ENCODE assay signal across 13 mouse cellular contexts in genomic region chr1:31049954-31050652, GRCm38 (mm10).
DNase-seq lines count a peak whose midpoint lies in the region; ATAC-seq and TF ChIP-seq lines count a peak whose summit lies in the region.
"Had no signal": no experiment of that assay in that cellular context is flagged by ENCODE, and none has a peak within 500 bp of the region (broad histone marks: within the 10 kb centered on the region; RNA-seq: fewer than 3 reads in every experiment).

No protein-coding gene starts in this region.

- H3K4me2 ChIP-seq in liver, embryonic 11.5 days, result no peak overlapping the region
- no peak overlapping the region for H3K4me2 ChIP-seq in intestine, embryonic 16.5 days (ENCODE audit: low read depth, low read length)
- H3K4me2 ChIP-seq: embryonic facial prominence, embryonic 13.5 days; limb, embryonic 13.5 days had no signal

- WGBS in liver, adult 2 months, result 46% methylated on average over 5 of the region's 5 CpGs
- 75% methylated on average over 5 of the region's 5 CpGs for WGBS in liver, embryonic 11.5 days
- 56% methylated on average over 5 of the region's 5 CpGs for WGBS in intestine, embryonic 16.5 days

- peak overlapping the region; percentile 37 for H3K27ac ChIP-seq in liver, adult 2 months (replicated peaks; ENCODE audit: insufficient read depth, low read depth, low read length)
- H3K27ac ChIP-seq in liver, embryonic 11.5 days (ENCODE audit: low read depth, low read length), result no peak overlapping the region
- no peak overlapping the region for H3K27ac ChIP-seq in intestine, embryonic 16.5 days (ENCODE audit: low read length)
- H3K27ac ChIP-seq: embryonic facial prominence, embryonic 13.5 days; limb, embryonic 13.5 days; midbrain, embryonic 10.5 days had no signal

- ATAC-seq in liver, embryonic 11.5 days (replicated peaks; ENCODE audit: low FRiP score), result no peak
- ATAC-seq in intestine, embryonic 16.5 days, result peak; percentile 88

- no peaks in the 10 kb centered on the region for H3K79me2 ChIP-seq in liver, adult 2 months (ENCODE audit: control insufficient read depth, insufficient read depth, low read length)

- H3K36me3 ChIP-seq in liver, adult 2 months (ENCODE audit: control insufficient read depth, insufficient read depth, low read length), result no peaks in the 10 kb centered on the region
- no peaks in the 10 kb centered on the region for H3K36me3 ChIP-seq in liver, embryonic 11.5 days (ENCODE audit: control insufficient read depth, insufficient read depth, low read length)
- no peaks in the 10 kb centered on the region for H3K36me3 ChIP-seq in intestine, embryonic 16.5 days (ENCODE audit: control insufficient read depth, insufficient read depth, low read length)
- H3K36me3 ChIP-seq: embryonic facial prominence, embryonic 13.5 days; limb, embryonic 13.5 days; midbrain, embryonic 10.5 days had no signal

- H3K9me3 ChIP-seq in liver, embryonic 11.5 days (ENCODE audit: control insufficient read depth, low read length), result no peaks in the 10 kb centered on the region
- H3K9me3 ChIP-seq in intestine, embryonic 16.5 days (ENCODE audit: control insufficient read depth, low read length), result no peaks in the 10 kb centered on the region
- H3K9me3 ChIP-seq: embryonic facial prominence, embryonic 13.5 days; limb, embryonic 13.5 days; midbrain, embryonic 10.5 days had no signal

- no peak for TF ChIP-seq POLR2A in liver, adult 2 months (IDR thresholded peaks at IDR 0.05; ENCODE audit: extremely low read depth, insufficient read depth, low read length)

- no peak overlapping the region for H3K4me3 ChIP-seq in liver, adult 2 months (ENCODE audit: insufficient read depth, low read depth, low read length)
- H3K4me3 ChIP-seq in liver, embryonic 11.5 days (ENCODE audit: low read depth, low read length), result no peak overlapping the region
- H3K4me3 ChIP-seq in intestine, embryonic 16.5 days (ENCODE audit: low read length), result no peak overlapping the region
- H3K4me3 ChIP-seq: embryonic facial prominence, embryonic 13.5 days; limb, embryonic 13.5 days; midbrain, embryonic 10.5 days had no signal

- peaks cover 19% of the 10 kb centered on the region; the same call in 1 of the 2 replicates for H3K4me1 ChIP-seq in liver, adult 2 months (ENCODE audit: control insufficient read depth, insufficient read depth, low read length)
- H3K4me1 ChIP-seq in liver, embryonic 11.5 days (replicated peaks; ENCODE audit: control insufficient read depth, insufficient read depth, low read length), result no peaks in the 10 kb centered on the region
- H3K4me1 ChIP-seq in intestine, embryonic 16.5 days (ENCODE audit: control insufficient read depth, insufficient read depth, low read length), result no peaks in the 10 kb centered on the region
- H3K4me1 ChIP-seq: embryonic facial prominence, embryonic 13.5 days; limb, embryonic 13.5 days; midbrain, embryonic 10.5 days had no signal

- TF ChIP-seq CTCF in liver, adult 2 months (IDR thresholded peaks at IDR 0.05; ENCODE audit: low read depth, low read length), result no peak

- peak; percentile 12 for DNase-seq in gastrocnemius, adult 18-20 months (ENCODE audit: low spot score)
- DNase-seq in gastrocnemius, postnatal 10 days, result no peak
- peak; percentile 77 for DNase-seq in liver, adult 2 months (ENCODE audit: extremely low read depth, low read depth, low spot score)
- no peak for DNase-seq in liver, embryonic 11.5 days (ENCODE audit: low spot score)
- DNase-seq in skeletal muscle tissue, adult 2 months (ENCODE audit: low read depth, low spot score), result peak; percentile 34
- no peak for DNase-seq in left cerebral cortex, postnatal 10 days (ENCODE audit: extremely low spot score in 1 of 2, low spot score in 2 of 2)
- no peak for DNase-seq in retina, postnatal 1 day
- DNase-seq: B cell, adult 2 months; gastrocnemius, postnatal 36 days had no signal

- no peak overlapping the region for H3K9ac ChIP-seq in liver, adult 2 months (ENCODE audit: low read depth, low read length)
- no peak overlapping the region for H3K9ac ChIP-seq in liver, embryonic 11.5 days (ENCODE audit: low read depth, low read length)
- no peak overlapping the region for H3K9ac ChIP-seq in intestine, embryonic 16.5 days (ENCODE audit: low read depth, low read length)
- H3K9ac ChIP-seq: embryonic facial prominence, embryonic 13.5 days; limb, embryonic 13.5 days had no signal

- H3K27me3 ChIP-seq in liver, adult 2 months (ENCODE audit: control insufficient read depth, insufficient read depth, low read length), result no peaks in the 10 kb centered on the region
- no peaks in the 10 kb centered on the region for H3K27me3 ChIP-seq in liver, embryonic 11.5 days (replicated peaks; ENCODE audit: control insufficient read depth, insufficient read depth, low read length)
- H3K27me3 ChIP-seq in intestine, embryonic 16.5 days (replicated peaks; ENCODE audit: control insufficient read depth, insufficient read depth, low read length), result no peaks in the 10 kb centered on the region
- H3K27me3 ChIP-seq: embryonic facial prominence, embryonic 13.5 days; limb, embryonic 13.5 days had no signal

- intact Hi-C loops in left cerebral cortex, postnatal 10 days (cut with DNase I), result no loop called here

Comparison
In these comparisons a context has a peak if more than half of its experiments do, and no peak if none do; other contexts are left out.
1. DNase-seq: peak in gastrocnemius, adult 18-20 months (single experiment), liver, adult 2 months (single experiment) and skeletal muscle tissue, adult 2 months (single experiment); none in gastrocnemius, postnatal 10 days (single experiment), liver, embryonic 11.5 days (single experiment), left cerebral cortex, postnatal 10 days (0 of 2) and retina, postnatal 1 day (single experiment).